Mouse (Mus musculus) brain, embryonic 18.5 days (tissue): Measurements from ENCODE around the gene Ccdc186.
"Not testable (repeated sequence)": the region's sequence is repeated elsewhere in the genome, so short reads cannot be mapped to it uniquely, and the experiment has no call there.

Experiments used
- DNase-seq: peaks from one replicate; pipeline ENCODE4 v3.0.0-alpha.2; 2012; ENCODE audit warnings: low read depth, low spot score

The Ccdc186 gene

GRCm38 (mm10) chr19:56801656-56802351, 20.2 kb downstream of the Ccdc186 start:
- no peak for DNase-seq

GRCm38 (mm10) chr19:56800930-56801655, 20.9 kb downstream of the Ccdc186 start:
- no peak for DNase-seq

- DNase-seq: no peak
Observed at GRCm38 (mm10) chr19:56800226-56800625, 21.8 kb downstream of the Ccdc186 start.

- no peak for DNase-seq
Observed at GRCm38 (mm10) chr19:56797376-56797775, 24.6 kb downstream of the Ccdc186 start.

GRCm38 (mm10) chr19:56788952-56789351, 33.0 kb downstream of the Ccdc186 start:
- DNase-seq: no peak

- no peak for DNase-seq
Observed at GRCm38 (mm10) chr19:56787911-56788310, 34.1 kb downstream of the Ccdc186 start.

- DNase-seq: not testable (repeated sequence)
Observed at GRCm38 (mm10) chr19:56778532-56778931, 43.5 kb downstream of the Ccdc186 start.

- peak; percentile 37 for DNase-seq
Observed at GRCm38 (mm10) chr19:56776719-56777382, 45.1 kb downstream of the Ccdc186 start.

GRCm38 (mm10) chr19:56775893-56776718, 45.9 kb downstream of the Ccdc186 start:
- DNase-seq: no peak

GRCm38 (mm10) chr19:56774971-56775892, 46.8 kb downstream of the Ccdc186 start:
- DNase-seq: no peak

- no peak for DNase-seq
Observed at GRCm38 (mm10) chr19:56774408-56774962, 47.5 kb downstream of the Ccdc186 start.

GRCm38 (mm10) chr19:56773393-56773971, 48.5 kb downstream of the Ccdc186 start:
- DNase-seq: no peak

- no peak for DNase-seq
Observed at GRCm38 (mm10) chr19:56772158-56772557, 49.8 kb downstream of the Ccdc186 start.

GRCm38 (mm10) chr19:56769024-56769423, 53.0 kb downstream of the Ccdc186 start:
- DNase-seq: no peak

GRCm38 (mm10) chr19:56762686-56763085, 59.3 kb downstream of the Ccdc186 start:
- DNase-seq: no peak

GRCm38 (mm10) chr19:56761727-56762126, 60.3 kb downstream of the Ccdc186 start:
- no peak for DNase-seq

- DNase-seq: no peak
Observed at GRCm38 (mm10) chr19:56761096-56761495, 60.9 kb downstream of the Ccdc186 start.

GRCm38 (mm10) chr19:56760306-56760940, 61.6 kb downstream of the Ccdc186 start:
- no peak for DNase-seq

- no peak for DNase-seq
Observed at GRCm38 (mm10) chr19:56759740-56760139, 62.2 kb downstream of the Ccdc186 start.
